Mouse (Mus musculus) hindbrain, embryonic 14.5 days (tissue): ENCODE measurements around the gene 1600014C10Rik. TPM values are rescaled to one million over a fixed set of nuclear protein-coding genes. Genes with fewer than 3 reads are reported as not detected.

ENCODE experiments used
- ATAC-seq: fragments of 200-750 bp; cut with Nextera tagmentation; 2 replicates; pipeline ENCODE4 v1.8.0; 2017; ENCODE audit warnings: moderate number of reproducible peaks, mild to moderate bottlenecking, moderate TSS enrichment, moderate library complexity; ENCODE audit not compliant: low FRiP score
- DNase-seq: peaks from one replicate; pipeline ENCODE4 v3.0.0-alpha.2; 2015; ENCODE audit warnings: low spot score
- H3K27ac ChIP-seq: fragments of 300-500 bp; sonication (generic); 2 replicates; pipeline ENCODE4 v1.5.1; 2014; ENCODE audit warnings: mild to moderate bottlenecking, moderate library complexity
- H3K27me3 ChIP-seq: fragments of 300-500 bp; sonication (generic); 2 replicates; pipeline ENCODE4 v1.6.1; 2014; ENCODE audit warnings: mild to moderate bottlenecking, low read length, mixed read lengths; ENCODE audit not compliant: control insufficient read depth, insufficient read depth
- H3K36me3 ChIP-seq: fragments of 300-500 bp; sonication (generic); replicated peaks from 2 replicates; pipeline ENCODE4 v1.6.1; 2014; ENCODE audit not compliant: control insufficient read depth, insufficient read depth
- H3K4me1 ChIP-seq: fragments of 300-500 bp; sonication (generic); replicated peaks from 2 replicates; pipeline ENCODE4 v1.6.1; 2014; ENCODE audit warnings: antibody characterized with exemption, low read length, mixed read lengths; ENCODE audit not compliant: control insufficient read depth, insufficient read depth
- H3K4me2 ChIP-seq: fragments of 300-500 bp; sonication (generic); replicated peaks from 2 replicates; pipeline ENCODE4 v1.6.1; 2014; ENCODE audit warnings: mild to moderate bottlenecking, moderate library complexity
- H3K4me3 ChIP-seq: fragments of 300-500 bp; sonication (generic); replicated peaks from 2 replicates; pipeline ENCODE4 v1.5.1; 2014; ENCODE audit warnings: mild to moderate bottlenecking, low read length
- H3K9ac ChIP-seq: fragments of 300-500 bp; sonication (generic); 2 replicates; pipeline ENCODE4 v1.6.1; 2014
- H3K9me3 ChIP-seq: fragments of 300-500 bp; sonication (generic); 2 replicates; pipeline ENCODE4 v1.6.1; 2016; ENCODE audit warnings: low read length; ENCODE audit not compliant: control insufficient read depth
- WGBS: fragments of 180-500 bp; shearing (Covaris S2); extraction: QIAGEN DNeasy Blood & Tissue Kit; methylation state at CpG from one replicate; pipeline ENCODE4 v1.1.7; 2014; 5-methylcytosine and 5-hydroxymethylcytosine counted together
- polyA plus RNA-seq: library from polyadenylated mRNA; unstranded; fragments of >200 nt; fragmentation: Nextera tagmentation; extraction: Ambion mirVana; gene quantifications from 2 replicates; pipeline ENCODE4 v1.2.1, GENCODE M21; 2014

Gene 1600014C10Rik
- polyA plus RNA-seq, 1 experiment from 2014 or later = 29.2 TPM

GRCm38 (mm10) chr7:38208969-38209368 is 26.0 kb downstream of the 1600014C10Rik start:
- DNase-seq (no peak), ATAC-seq (no peak)
- 72% methylated on average over 3 of the region's 3 CpGs for WGBS
- no peak overlapping the region for H3K4me2 ChIP-seq
- H3K4me3 ChIP-seq = no peak overlapping the region
- H3K9ac ChIP-seq = no peak overlapping the region
- H3K27ac ChIP-seq = no peak overlapping the region
- H3K9me3 ChIP-seq = no peaks in the 10 kb centered on the region
- no peaks in the 10 kb centered on the region for H3K4me1 ChIP-seq
- no peaks in the 10 kb centered on the region for H3K27me3 ChIP-seq
- no peaks in the 10 kb centered on the region for H3K36me3 ChIP-seq

- no peak for ATAC-seq
- no peak overlapping the region for H3K27ac ChIP-seq
- H3K9me3 ChIP-seq = no peaks in the 10 kb centered on the region
- DNase-seq = no peak
- WGBS = 77% methylated on average over 11 of the region's 11 CpGs
- no peaks in the 10 kb centered on the region for H3K4me1 ChIP-seq
- no peaks in the 10 kb centered on the region for H3K27me3 ChIP-seq
- H3K36me3 ChIP-seq = no peaks in the 10 kb centered on the region
- H3K9ac ChIP-seq = no peak overlapping the region
- no peak overlapping the region for H3K4me2 ChIP-seq
- H3K4me3 ChIP-seq = no peak overlapping the region
These were observed 26.6 kb downstream of the 1600014C10Rik start for GRCm38 (mm10) chr7:38209478-38210152.

GRCm38 (mm10) chr7:38212651-38213062 is 29.6 kb downstream of the 1600014C10Rik start:
- H3K4me3 ChIP-seq = no peak overlapping the region
- H3K27me3 ChIP-seq = no peaks in the 10 kb centered on the region
- no peak overlapping the region for H3K4me2 ChIP-seq
- 36% methylated on average over 2 of the region's 3 CpGs for WGBS
- H3K9ac ChIP-seq = no peak overlapping the region
- ATAC-seq (no peak), DNase-seq (no peak)
- H3K36me3 ChIP-seq = no peaks in the 10 kb centered on the region
- H3K27ac ChIP-seq = no peak overlapping the region
- no peaks in the 10 kb centered on the region for H3K9me3 ChIP-seq
- no peaks in the 10 kb centered on the region for H3K4me1 ChIP-seq

DNA sequence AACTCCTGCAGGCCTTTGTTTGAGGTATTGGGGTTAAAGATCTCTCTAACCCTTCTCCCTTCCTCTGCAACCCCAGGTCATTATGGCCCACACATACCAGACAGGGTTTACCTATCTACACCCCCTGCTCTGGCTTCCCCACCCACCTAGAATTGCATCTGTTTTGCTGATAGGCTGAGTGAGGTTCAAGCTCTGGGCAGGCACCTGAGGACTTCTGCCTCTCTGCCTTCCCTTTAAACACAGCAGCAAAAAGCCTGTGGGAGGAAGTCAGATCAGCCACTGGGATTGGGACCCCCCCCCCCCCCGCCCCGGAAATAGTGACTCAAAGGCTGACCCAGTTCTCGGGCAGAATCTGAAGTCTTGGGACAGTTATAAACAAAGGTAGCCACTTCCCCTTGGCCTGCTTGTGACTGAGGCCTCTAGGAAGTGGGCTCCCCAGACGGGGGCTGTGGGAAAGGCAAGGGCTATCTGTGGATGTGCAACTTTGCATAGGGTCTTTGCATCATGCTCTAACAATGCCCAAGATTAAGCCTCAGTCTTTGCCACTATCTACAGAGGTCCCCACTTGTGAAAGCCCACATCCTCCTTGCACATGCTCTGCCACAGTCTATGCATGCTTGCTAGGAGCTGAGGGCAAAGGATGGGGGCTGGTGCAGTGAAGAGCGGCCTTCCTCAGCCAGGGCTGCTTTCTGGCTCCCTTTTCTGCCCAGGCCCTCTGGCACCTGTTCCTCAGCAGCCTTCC is 31.6 kb downstream of the 1600014C10Rik start:
- Histone ChIP-seq H3K27me3 (no peaks in the 10 kb centered on the region), H3K27ac (no peak overlapping the region), H3K9me3 (no peaks in the 10 kb centered on the region), H3K9ac (no peak overlapping the region), H3K4me2 (no peak overlapping the region), H3K4me1 (no peaks in the 10 kb centered on the region), H3K36me3 (no peaks in the 10 kb centered on the region), H3K4me3 (no peak overlapping the region)
- ATAC-seq (no peak), DNase-seq (no peak)
- WGBS = 83% methylated on average over 5 of the region's 5 CpGs

DNA sequence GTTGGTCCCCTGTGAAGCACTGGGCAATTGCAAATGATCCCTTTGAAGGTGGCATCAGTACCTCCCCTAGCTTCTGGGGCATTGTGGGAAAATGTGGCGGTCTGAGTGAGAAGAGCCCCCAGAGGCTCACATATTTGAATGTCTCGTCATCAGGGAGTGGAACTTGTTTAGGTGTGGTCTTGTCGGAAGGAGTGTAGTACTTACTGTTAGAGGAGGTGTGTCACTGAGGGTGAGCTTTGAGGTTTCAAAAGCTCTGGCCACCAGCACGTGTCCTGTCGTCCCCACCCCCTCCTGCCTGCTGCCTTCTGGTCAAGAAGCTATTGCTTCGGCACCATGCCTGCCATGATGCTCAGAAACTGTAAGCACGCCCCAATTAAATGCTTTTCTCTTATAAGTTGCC is 32.3 kb downstream of the 1600014C10Rik start:
- WGBS = 75% methylated on average over 7 of the region's 7 CpGs
- no peaks in the 10 kb centered on the region for H3K9me3 ChIP-seq
- no peak for DNase-seq
- H3K27ac ChIP-seq = no peak overlapping the region
- H3K36me3 ChIP-seq = no peaks in the 10 kb centered on the region
- no peaks in the 10 kb centered on the region for H3K27me3 ChIP-seq
- no peak overlapping the region for H3K4me3 ChIP-seq
- no peak overlapping the region for H3K4me2 ChIP-seq
- ATAC-seq = no peak
- H3K4me1 ChIP-seq = no peaks in the 10 kb centered on the region
- no peak overlapping the region for H3K9ac ChIP-seq

- no peaks in the 10 kb centered on the region for H3K4me1 ChIP-seq
These were observed 32.7 kb downstream of the 1600014C10Rik start for GRCm38 (mm10) chr7:38215697-38216096.

DNA sequence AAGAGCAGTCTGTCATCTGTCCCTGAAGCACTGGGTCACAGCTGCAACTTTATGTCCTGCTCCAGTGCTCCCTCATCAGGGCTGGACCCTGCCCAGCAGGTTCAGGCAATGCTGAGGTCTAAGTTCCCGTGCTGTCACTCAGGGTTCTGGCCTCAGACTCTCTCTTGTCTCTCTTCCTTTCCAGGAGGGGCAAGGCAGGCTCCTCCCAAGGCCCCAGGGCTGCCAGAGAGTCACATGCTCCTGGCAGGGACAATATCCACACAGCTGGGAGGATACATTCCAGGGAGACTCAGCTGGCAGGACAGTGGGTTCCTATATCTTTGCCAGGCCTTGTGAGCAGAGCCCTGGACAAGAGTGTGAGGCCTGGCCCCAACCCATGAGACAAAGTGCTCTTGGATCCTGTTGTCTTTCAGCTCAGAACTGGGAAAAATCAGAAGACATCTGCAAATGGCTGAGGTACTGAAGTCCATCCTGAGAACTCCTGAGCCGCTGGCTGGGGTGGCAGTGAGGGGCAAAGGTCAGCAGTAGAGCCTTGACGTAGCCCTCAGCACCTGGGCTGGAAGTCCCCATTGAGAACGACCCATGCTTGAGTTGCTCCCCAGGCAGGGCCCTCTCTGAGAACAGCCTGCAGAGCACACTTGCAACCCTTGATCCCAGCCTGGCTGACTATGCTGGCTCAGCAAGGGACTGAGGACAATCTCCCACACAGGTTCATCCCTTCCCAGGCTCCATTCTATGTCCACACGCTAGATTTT is 34.6 kb downstream of the 1600014C10Rik start:
- ATAC-seq = peak; percentile 16; the same call in 1 of the 2 replicates
- no peaks in the 10 kb centered on the region for H3K9me3 ChIP-seq

More at GRCm38 (mm10) chr7:38215697-38216096, 32.7 kb downstream of the 1600014C10Rik start:
- H3K9ac ChIP-seq = no peak overlapping the region
- H3K4me3 ChIP-seq = no peak overlapping the region
- no peak overlapping the region for H3K27ac ChIP-seq
- no peaks in the 10 kb centered on the region for H3K9me3 ChIP-seq
- WGBS = 92% methylated on average over 6 of the region's 6 CpGs
- no peaks in the 10 kb centered on the region for H3K27me3 ChIP-seq
- no peak for DNase-seq
- H3K4me2 ChIP-seq = no peak overlapping the region
- no peak for ATAC-seq
- H3K36me3 ChIP-seq = no peaks in the 10 kb centered on the region

GRCm38 (mm10) chr7:38218631-38219367 is 35.8 kb downstream of the 1600014C10Rik start:
- ATAC-seq (no peak), DNase-seq (no peak)
- Histone ChIP-seq H3K9me3 (no peaks in the 10 kb centered on the region), H3K36me3 (no peaks in the 10 kb centered on the region), H3K4me1 (no peaks in the 10 kb centered on the region), H3K27me3 (no peaks in the 10 kb centered on the region), H3K4me3 (no peak overlapping the region), H3K4me2 (no peak overlapping the region), H3K27ac (no peak overlapping the region), H3K9ac (no peak overlapping the region)
- 73% methylated on average over 8 of the region's 8 CpGs for WGBS

More for the DNA sequence above, 34.6 kb downstream of the 1600014C10Rik start:
- H3K9ac ChIP-seq = no peak overlapping the region
- no peak overlapping the region for H3K4me2 ChIP-seq
- DNase-seq = no peak
- H3K4me3 ChIP-seq = no peak overlapping the region
- WGBS = 71% methylated on average over 5 of the region's 5 CpGs
- H3K27ac ChIP-seq = no peak overlapping the region
- H3K4me1 ChIP-seq = no peaks in the 10 kb centered on the region
- H3K36me3 ChIP-seq = no peaks in the 10 kb centered on the region
- H3K27me3 ChIP-seq = no peaks in the 10 kb centered on the region

- H3K36me3 ChIP-seq = no peaks in the 10 kb centered on the region
- no peaks in the 10 kb centered on the region for H3K4me1 ChIP-seq
- H3K4me3 ChIP-seq = no peak overlapping the region
- DNase-seq (no peak), ATAC-seq (no peak)
- no peak overlapping the region for H3K4me2 ChIP-seq
- no peak overlapping the region for H3K9ac ChIP-seq
- no peaks in the 10 kb centered on the region for H3K9me3 ChIP-seq
- no peak overlapping the region for H3K27ac ChIP-seq
- no peaks in the 10 kb centered on the region for H3K27me3 ChIP-seq
- 89% methylated on average over 4 of the region's 4 CpGs for WGBS
These were observed 36.5 kb downstream of the 1600014C10Rik start for GRCm38 (mm10) chr7:38219526-38219925.
